Mouse (Mus musculus) megakaryocyte, embryonic 14.5 days (primary cell): ENCODE results near the gene Dnaja3.

ENCODE experiments used
- FLI1 ChIP-seq: IDR thresholded peaks from 2 replicates; pipeline ENCODE4 v1.6.1; 2012; ENCODE audit warnings: low read length, inconsistent platforms, mixed read lengths
- GATA1 ChIP-seq: IDR thresholded peaks from 3 replicates; pipeline ENCODE4 v1.6.1; 2012; ENCODE audit warnings: mixed read lengths, low read length, inconsistent platforms, borderline replicate concordance

DNA sequence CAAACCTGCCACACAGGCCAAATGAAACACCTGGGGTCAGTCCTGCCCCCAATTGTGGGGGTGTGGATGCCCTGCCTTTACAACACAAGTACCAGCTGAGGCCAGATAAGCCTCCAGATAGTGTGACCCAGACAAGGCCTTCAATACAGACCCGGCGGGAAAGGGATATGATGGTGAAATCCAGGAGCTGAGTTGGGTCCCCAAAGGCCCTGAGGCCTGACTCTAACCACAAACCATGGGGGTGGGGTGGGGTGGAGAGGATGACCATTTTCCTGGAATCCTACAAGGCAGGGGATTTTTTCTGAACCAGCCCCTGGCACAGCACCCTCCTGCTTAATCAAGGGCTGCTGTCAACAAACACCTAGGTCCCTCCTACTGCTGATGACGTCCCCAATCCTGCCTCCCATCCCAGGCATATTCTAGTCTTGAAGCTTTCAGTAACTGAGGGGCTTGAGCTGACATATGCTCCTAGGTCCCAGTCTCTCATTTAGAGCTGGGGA is 848 bp upstream of the Dnaja3 start:
- TF ChIP-seq GATA1 (no peak), FLI1 (no peak)
